In genomic region chr9:70502284-70503014, GRCm38 (mm10) we compare ENCODE assay signal across 8 mouse cellular contexts. TPM values are rescaled to one million over a fixed set of nuclear protein-coding genes. Genes with fewer than 3 reads are reported as not detected.
DNase-seq lines count a peak whose midpoint lies in the region; ATAC-seq and TF ChIP-seq lines count a peak whose summit lies in the region.

No protein-coding gene starts in this region.

- no peak for TF ChIP-seq CTCF in layer of hippocampus, adult 2 months (conservative IDR thresholded peaks at IDR 0.05)
- TF ChIP-seq CTCF in bone marrow, adult 2 months (IDR thresholded peaks at IDR 0.05; ENCODE audit: control insufficient read depth, insufficient read depth, low read length) = no peak

- H3K27ac ChIP-seq in layer of hippocampus, adult 2 months = peak overlapping the region; percentile 99
- H3K27ac ChIP-seq in bone marrow, adult 2 months (ENCODE audit: control insufficient read depth, insufficient read depth, low read depth, low read length, poor library complexity) = peak overlapping the region; percentile 100
- H3K27ac ChIP-seq in hindbrain, embryonic 13.5 days = peak overlapping the region; percentile 99
- peak overlapping the region; percentile 99 for H3K27ac ChIP-seq in midbrain, embryonic 15.5 days

- 25% methylated on average over 10 of the region's 10 CpGs for WGBS in bone marrow, adult 2 months
- 38% methylated on average over 10 of the region's 10 CpGs for WGBS in hindbrain, embryonic 13.5 days
- 38% methylated on average over 10 of the region's 10 CpGs for WGBS in midbrain, embryonic 15.5 days

- DNase-seq in layer of hippocampus, adult 2 months (ENCODE audit: low spot score in 2 of 2) = no peak
- DNase-seq in layer of hippocampus, adult 9-10 months (ENCODE audit: low spot score) = no peak
- no peak for DNase-seq in cerebellum, adult 9-10 months
- no peak for DNase-seq in left cerebral cortex, postnatal 10 days (ENCODE audit: extremely low spot score in 1 of 2, low spot score in 2 of 2)
- no peak for DNase-seq in gastrocnemius, postnatal 36 days

- intact Hi-C loops in left cerebral cortex, postnatal 10 days (cut with DNase I) = loop anchor here (5.0 kb wide), 1 partner anchor 40 kb away; the partner anchor contains the start of gene Sltm
- intact Hi-C loops in gastrocnemius, postnatal 36 days (cut with DNase I) = loop anchor here (2.0 kb wide), 1 partner anchor 40 kb away; the partner anchor contains the start of gene Sltm

- ATAC-seq in hindbrain, embryonic 13.5 days (ENCODE audit: low FRiP score) = no peak
- no peak for ATAC-seq in midbrain, embryonic 15.5 days (replicated peaks)

- 0 out of 2 replicates have a peak, but pooled peaks cover 5% of the 10 kb centered on the region for H3K27me3 ChIP-seq in hindbrain, embryonic 13.5 days
- no peaks in the 10 kb centered on the region for H3K27me3 ChIP-seq in midbrain, embryonic 15.5 days (replicated peaks)

- peak overlapping the region; percentile 98 for H3K4me3 ChIP-seq in layer of hippocampus, adult 2 months
- peak overlapping the region; percentile 87 for H3K4me3 ChIP-seq in bone marrow, adult 2 months (replicated peaks; ENCODE audit: control insufficient read depth, low read depth, low read length)
- peak overlapping the region; percentile 91 for H3K4me3 ChIP-seq in hindbrain, embryonic 13.5 days
- H3K4me3 ChIP-seq in midbrain, embryonic 15.5 days = peak overlapping the region; percentile 99

- peak overlapping the region; percentile 95 for H3K9ac ChIP-seq in hindbrain, embryonic 13.5 days
- H3K9ac ChIP-seq in midbrain, embryonic 15.5 days = peak overlapping the region; percentile 98

- peak overlapping the region; percentile 72 for H3K4me2 ChIP-seq in hindbrain, embryonic 13.5 days
- H3K4me2 ChIP-seq in midbrain, embryonic 15.5 days = peak overlapping the region; percentile 58

- H3K9me3 ChIP-seq in hindbrain, embryonic 13.5 days = no peaks in the 10 kb centered on the region
- H3K9me3 ChIP-seq in midbrain, embryonic 15.5 days = no peaks in the 10 kb centered on the region

- H3K36me3 ChIP-seq in hindbrain, embryonic 13.5 days = no peaks in the 10 kb centered on the region; the same call in 1 of the 2 replicates
- no peaks in the 10 kb centered on the region for H3K36me3 ChIP-seq in midbrain, embryonic 15.5 days (replicated peaks)

- TF ChIP-seq POLR2A in bone marrow, adult 2 months (IDR thresholded peaks at IDR 0.05; ENCODE audit: borderline replicate concordance, control insufficient read depth, low read depth, low read length) = no peak

- H3K4me1 ChIP-seq in bone marrow, adult 2 months (ENCODE audit: control insufficient read depth, insufficient read depth, low read length) = no peaks in the 10 kb centered on the region; the same call in 1 of the 2 replicates
- peaks cover 16% of the 10 kb centered on the region for H3K4me1 ChIP-seq in hindbrain, embryonic 13.5 days (replicated peaks)
- H3K4me1 ChIP-seq in midbrain, embryonic 15.5 days = peaks cover 18% of the 10 kb centered on the region

RNA-seq across cellular contexts. Expression of gene Rnf111, which starts 1.1 kb away (rescaled TPM):
- 10 to 100 TPM; 42.4 to 43.7 TPM for total RNA-seq in layer of hippocampus, adult 2 months (2021)
- 9.7 and 25.3 TPM in 2 replicates for polyA plus RNA-seq in bone marrow, adult 2 months (2011; ENCODE audit: insufficient read depth, insufficient read length, low replicate concordance, missing spikeins)
- polyA plus RNA-seq in hindbrain, embryonic 13.5 days (2015; fragmentation: Nextera tagmentation; extraction: Ambion mirVana) = 34.5 and 36.7 TPM in 2 replicates
- polyA plus RNA-seq in midbrain, embryonic 15.5 days (2015; fragmentation: Nextera tagmentation; extraction: Ambion mirVana) = 36.9 and 38.3 TPM in 2 replicates
- 10 to 100 TPM; 36.1 to 39.8 TPM for total RNA-seq in left cerebral cortex, postnatal 10 days (2021)
- total RNA-seq in gastrocnemius, postnatal 36 days (2021) = 10 to 100 TPM; 12.2 to 12.7 TPM

RNA-seq across cellular contexts. Expression of gene Sltm, which starts 40.1 kb away (rescaled TPM):
- 10 to 100 TPM; 53.0 to 60.1 TPM for total RNA-seq in layer of hippocampus, adult 2 months (2021)
- 30.5 and 45.1 TPM in 2 replicates for polyA plus RNA-seq in bone marrow, adult 2 months (2011; ENCODE audit: insufficient read depth, insufficient read length, low replicate concordance, missing spikeins)
- polyA plus RNA-seq in hindbrain, embryonic 13.5 days (2015; fragmentation: Nextera tagmentation; extraction: Ambion mirVana) = 69.4 and 71.3 TPM in 2 replicates
- 62.6 and 63.5 TPM in 2 replicates for polyA plus RNA-seq in midbrain, embryonic 15.5 days (2015; fragmentation: Nextera tagmentation; extraction: Ambion mirVana)
- 10 to 100 TPM; 43.6 to 45.4 TPM for total RNA-seq in left cerebral cortex, postnatal 10 days (2021)
- 10 to 100 TPM; 14.0 to 15.7 TPM for total RNA-seq in gastrocnemius, postnatal 36 days (2021)
